21 mouse cellular contexts compared by ENCODE assay signal in the genomic region with DNA sequence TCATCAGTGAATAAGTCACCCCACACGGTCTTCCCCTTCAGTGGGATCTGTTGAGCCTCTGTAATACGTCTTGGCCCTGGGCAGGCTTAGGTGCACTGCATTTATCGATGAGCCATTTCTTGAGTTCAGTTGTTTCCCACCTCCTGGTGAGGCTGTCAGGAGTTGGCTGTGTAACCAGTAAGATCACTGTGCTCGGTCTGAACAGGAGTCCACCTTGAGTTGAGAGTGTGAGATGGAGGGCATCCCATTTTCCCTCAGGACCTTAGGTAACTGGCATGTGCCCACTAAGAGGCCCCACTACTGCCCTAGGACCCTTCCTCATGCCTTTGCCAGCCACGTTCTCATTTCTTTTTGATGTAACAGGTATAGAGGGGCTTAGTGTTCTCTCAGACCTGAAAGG. TPM values are rescaled to one million over a fixed set of nuclear protein-coding genes. Genes with fewer than 3 reads are reported as not detected.
DNase-seq lines count a peak whose midpoint lies in the region; ATAC-seq lines count a peak whose summit lies in the region.
"Had no signal": no experiment of that assay in that cellular context is flagged by ENCODE, and none has a peak within 500 bp of the region (broad histone marks: within the 10 kb centered on the region; RNA-seq: fewer than 3 reads in every experiment).

No protein-coding gene starts in this region.

- H3K9ac ChIP-seq in midbrain, embryonic 11.5 days (ENCODE audit: low read length), result no peak overlapping the region

- H3K4me3 ChIP-seq in heart, embryonic 10.5 days, result no peak overlapping the region
- no peak overlapping the region for H3K4me3 ChIP-seq in midbrain, embryonic 11.5 days (ENCODE audit: low read depth, low read length)
- H3K4me3 ChIP-seq in midbrain, embryonic 10.5 days, result no peak overlapping the region

- intact Hi-C loops in heart, postnatal 10 days (cut with DNase I), result no loop called here

- H3K36me3 ChIP-seq in heart, embryonic 10.5 days, result peaks cover 95% of the 10 kb centered on the region
- peaks cover 50% of the 10 kb centered on the region for H3K36me3 ChIP-seq in midbrain, embryonic 11.5 days (ENCODE audit: control insufficient read depth, insufficient read depth, low read length)
- H3K36me3 ChIP-seq in midbrain, embryonic 10.5 days, result peaks cover 98% of the 10 kb centered on the region

- peak; percentile 66 for DNase-seq in heart, adult 11 months
- DNase-seq in heart, postnatal 4 days, result no peak
- DNase-seq in heart, embryonic 10.5 days (ENCODE audit: low spot score), result peak; percentile 56
- DNase-seq in heart, postnatal 10 days, result no peak
- peak; percentile 80 for DNase-seq in midbrain, embryonic 11.5 days (ENCODE audit: low spot score, missing footprints)
- no peak for DNase-seq in midbrain, embryonic 10.5 days (ENCODE audit: low spot score)
- DNase-seq: adrenal gland, adult 2 months; adrenal gland, adult 8-10 months; adrenal gland, postnatal 10 days; adrenal gland, postnatal 14 days; adrenal gland, postnatal 25 days; adrenal gland, postnatal 36 days; B cell, adult 2 months; cerebellum, adult 11 months; cerebellum, adult 11-12 months; cerebellum, adult 18-20 months had no signal

- no peaks in the 10 kb centered on the region for H3K27me3 ChIP-seq in heart, embryonic 10.5 days (ENCODE audit: insufficient read depth, poor library complexity, severe bottlenecking)
- H3K27me3 ChIP-seq in midbrain, embryonic 11.5 days (ENCODE audit: control insufficient read depth, insufficient read depth, low read length), result no peaks in the 10 kb centered on the region
- no peaks in the 10 kb centered on the region for H3K27me3 ChIP-seq in midbrain, embryonic 10.5 days (ENCODE audit: low read depth, poor library complexity, severe bottlenecking)
- H3K27me3 ChIP-seq: CH12.LX, Patski had no signal

- no peaks in the 10 kb centered on the region for H3K9me3 ChIP-seq in heart, embryonic 10.5 days
- H3K9me3 ChIP-seq in midbrain, embryonic 11.5 days (ENCODE audit: control insufficient read depth, low read length), result no peaks in the 10 kb centered on the region
- H3K9me3 ChIP-seq in midbrain, embryonic 10.5 days (replicated peaks), result no peaks in the 10 kb centered on the region; the same call in 1 of the 2 replicates
- H3K9me3 ChIP-seq: G1E had no signal

- H3K4me2 ChIP-seq in midbrain, embryonic 11.5 days, result no peak overlapping the region

- ATAC-seq in midbrain, embryonic 11.5 days (ENCODE audit: low FRiP score), result no peak
- ATAC-seq: activated CD4-positive, CD25-positive, alpha-beta regulatory T cell, adult 4 months; CD4-positive, CD25-positive, alpha-beta regulatory T cell, adult 4 months; Patski had no signal

- 85% methylated on average over 5 of the region's 5 CpGs for WGBS in heart, embryonic 10.5 days
- 92% methylated on average over 5 of the region's 5 CpGs for WGBS in midbrain, embryonic 11.5 days
- WGBS in midbrain, embryonic 10.5 days, result 91% methylated on average over 5 of the region's 5 CpGs

- H3K27ac ChIP-seq in heart, embryonic 10.5 days, result no peak overlapping the region
- no peak overlapping the region for H3K27ac ChIP-seq in midbrain, embryonic 11.5 days (ENCODE audit: low read depth, low read length)
- no peak overlapping the region for H3K27ac ChIP-seq in midbrain, embryonic 10.5 days (replicated peaks)

- H3K4me1 ChIP-seq in heart, embryonic 10.5 days, result no peaks in the 10 kb centered on the region
- H3K4me1 ChIP-seq in midbrain, embryonic 11.5 days (ENCODE audit: control insufficient read depth, insufficient read depth, low read length), result no peaks in the 10 kb centered on the region
- H3K4me1 ChIP-seq in midbrain, embryonic 10.5 days, result no peaks in the 10 kb centered on the region

RNA-seq across cellular contexts. Expression of gene Ndufb5, which starts 10.8 kb away (rescaled TPM):
- 100 to 1,000 TPM; 562 to 570 TPM for total RNA-seq in heart, postnatal 4 days (2021)
- polyA plus RNA-seq in heart, embryonic 10.5 days (2016; fragmentation: Nextera tagmentation; extraction: Ambion mirVana), result 335 and 408 TPM in 2 replicates
- 100 to 1,000 TPM; 747 to 748 TPM for total RNA-seq in heart, postnatal 10 days (2021)
- polyA plus RNA-seq in midbrain, embryonic 11.5 days (2014; fragmentation: Nextera tagmentation; extraction: Ambion mirVana), result 309 and 323 TPM in 2 replicates
- 273 and 298 TPM in 2 replicates for polyA plus RNA-seq in midbrain, embryonic 10.5 days (2016; fragmentation: Nextera tagmentation; extraction: Ambion mirVana)

RNA-seq across cellular contexts. Expression of gene Mrpl47, which starts 11.5 kb away (rescaled TPM):
- total RNA-seq in heart, postnatal 4 days (2021), result 10 to 100 TPM; 36.9 to 45.3 TPM
- 32.4 and 40.5 TPM in 2 replicates for polyA plus RNA-seq in heart, embryonic 10.5 days (2016; fragmentation: Nextera tagmentation; extraction: Ambion mirVana)
- 10 to 100 TPM; 39.6 to 43.9 TPM for total RNA-seq in heart, postnatal 10 days (2021)
- 46.7 and 50.0 TPM in 2 replicates for polyA plus RNA-seq in midbrain, embryonic 11.5 days (2014; fragmentation: Nextera tagmentation; extraction: Ambion mirVana)
- 34.6 and 38.6 TPM in 2 replicates for polyA plus RNA-seq in midbrain, embryonic 10.5 days (2016; fragmentation: Nextera tagmentation; extraction: Ambion mirVana)

RNA-seq across cellular contexts. Expression of gene Actl6a, which starts 19.9 kb away (rescaled TPM):
- total RNA-seq in heart, postnatal 4 days (2021), result 10 to 100 TPM; 46.6 to 54.2 TPM
- polyA plus RNA-seq in heart, embryonic 10.5 days (2016; fragmentation: Nextera tagmentation; extraction: Ambion mirVana), result 131 and 187 TPM in 2 replicates
- total RNA-seq in heart, postnatal 10 days (2021), result 10 to 100 TPM; 34.8 to 35.7 TPM
- 262 and 280 TPM in 2 replicates for polyA plus RNA-seq in midbrain, embryonic 11.5 days (2014; fragmentation: Nextera tagmentation; extraction: Ambion mirVana)
- polyA plus RNA-seq in midbrain, embryonic 10.5 days (2016; fragmentation: Nextera tagmentation; extraction: Ambion mirVana), result 266 and 278 TPM in 2 replicates

Comparison
In these comparisons a context has a peak if more than half of its experiments do, and no peak if none do; other contexts are left out.
1. DNase-seq: peak in heart, adult 11 months (single experiment), heart, embryonic 10.5 days (single experiment) and midbrain, embryonic 11.5 days (single experiment); none in heart, postnatal 4 days (single experiment), heart, postnatal 10 days (0 of 2) and midbrain, embryonic 10.5 days (single experiment).